Comparison of ENCODE assay signal across 13 mouse cellular contexts in the genomic region with DNA sequence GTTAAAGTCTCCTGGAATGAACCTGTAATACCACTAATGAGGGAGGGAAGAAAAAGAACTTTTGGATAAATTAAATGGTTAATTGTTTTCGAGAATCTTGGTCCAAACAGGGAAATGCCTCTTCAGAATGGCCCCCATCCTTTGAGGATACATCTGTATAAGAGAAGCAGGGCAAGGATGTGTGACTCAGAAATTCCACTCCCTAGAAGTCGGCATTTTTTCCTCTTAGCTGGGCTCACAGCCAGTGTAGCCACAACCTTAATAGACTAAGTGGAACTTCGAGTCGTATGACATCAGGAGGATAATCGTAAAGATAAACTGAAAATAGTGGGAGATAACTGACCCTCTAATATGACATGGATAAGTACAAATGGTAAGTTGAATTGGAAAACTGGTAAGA. TPM values are rescaled to one million over a fixed set of nuclear protein-coding genes. Genes with fewer than 3 reads are reported as not detected.
A peak's percentile ranks its signal among the peaks of the same experiment; 100 is the strongest.
DNase-seq lines count a peak whose midpoint lies in the region; TF ChIP-seq lines count a peak whose summit lies in the region.
"Had no signal": no experiment of that assay in that cellular context is flagged by ENCODE, and none has a peak within 500 bp of the region (broad histone marks: within the 10 kb centered on the region; RNA-seq: fewer than 3 reads in every experiment).

No protein-coding gene starts in this region.

- no peaks in the 10 kb centered on the region for H3K79me3 ChIP-seq in C2C12 (ENCODE audit: low read depth)

- TF ChIP-seq CTCF in C2C12 (IDR thresholded peaks at IDR 0.05; ENCODE audit: control insufficient read depth, insufficient read depth, insufficient read length), result no peak
- no peak for TF ChIP-seq CTCF in left cerebral cortex, adult 2 months (IDR thresholded peaks at IDR 0.05)

- no peaks in the 10 kb centered on the region for H3K27me3 ChIP-seq in C2C12 (ENCODE audit: control insufficient read depth, insufficient read depth, insufficient read length)
- H3K27me3 ChIP-seq: lung, embryonic 15.5 days had no signal

- intact Hi-C loops in left cerebral cortex, adult 2 months (cut with DNase I), result no loop called here

- no peak overlapping the region for H3K4me3 ChIP-seq in C2C12 (ENCODE audit: insufficient read depth, poor library complexity, severe bottlenecking)
- H3K4me3 ChIP-seq in left cerebral cortex, adult 2 months, result no peak overlapping the region
- H3K4me3 ChIP-seq: lung, embryonic 15.5 days had no signal

- H3K27ac ChIP-seq in left cerebral cortex, adult 2 months, result no peak overlapping the region
- H3K27ac ChIP-seq: hindbrain, embryonic 14.5 days; lung, embryonic 15.5 days had no signal

- no peaks in the 10 kb centered on the region for H3K36me3 ChIP-seq in C2C12 (ENCODE audit: control insufficient read depth, insufficient read depth)
- H3K36me3 ChIP-seq: lung, embryonic 15.5 days had no signal

- no peak overlapping the region for H3ac ChIP-seq in C2C12 (ENCODE audit: control insufficient read depth, insufficient read length, low read depth)

- peak; percentile 65 for DNase-seq in adrenal gland, adult 2 months
- DNase-seq in adrenal gland, adult 18-20 months (ENCODE audit: low spot score in 2 of 2), result no peak
- peak; percentile 47 for DNase-seq in gastrocnemius, postnatal 25 days
- DNase-seq in kidney, postnatal 25 days, result peak; percentile 43 to 51
- no peak for DNase-seq in left cerebral cortex, adult 2 months (ENCODE audit: extremely low spot score in 1 of 2, low spot score in 2 of 2)
- DNase-seq in right cerebral cortex, postnatal 10 days (ENCODE audit: low spot score in 2 of 2), result no peak
- DNase-seq in spleen, postnatal 36 days (ENCODE audit: low spot score in 2 of 2), result no peak
- DNase-seq: B cell, adult 2 months; cerebellum, postnatal 25 days; layer of hippocampus, postnatal 36 days had no signal

- no peaks in the 10 kb centered on the region for H3K79me2 ChIP-seq in C2C12 (ENCODE audit: control insufficient read depth, insufficient read depth)

TF ChIP-seq in C2C12, 6 proteins besides CTCF, POLR2A, EP300 and RAD21:
- TF ChIP-seq CEBPB (IDR thresholded peaks at IDR 0.05; ENCODE audit: low read depth) (no peak), FOSL1 (IDR thresholded peaks at IDR 0.05; ENCODE audit: insufficient read depth, low read length, poor library complexity, severe bottlenecking) (peak; percentile 59)
TF ChIP-seq in C2C12: peak in this region for 1.

RNA-seq across cellular contexts. Expression of a gene that starts 56.1 kb away (rescaled TPM):
- total RNA-seq in adrenal gland, adult 2 months (2021), result 10 to 100 TPM; 36.8 to 46.4 TPM
- polyA plus RNA-seq in adrenal gland, adult 2 months (2012; rRNA removed), result 36.4 and 42.9 TPM in 2 replicates
- total RNA-seq in adrenal gland, adult 18-20 months (2021), result 10 to 100 TPM; 24.5 to 87.0 TPM
- polyA plus RNA-seq in C2C12 (2012; fragmentation: generic; extraction: Trizol), result 3.4 TPM
- total RNA-seq in gastrocnemius, postnatal 25 days (2021), result 10 to 100 TPM; 20.2 to 30.4 TPM
- total RNA-seq in left cerebral cortex, adult 2 months (2021), result 10 to 100 TPM; 32.5 to 33.9 TPM

Comparison
In these comparisons a context has a peak if more than half of its experiments do, and no peak if none do; other contexts are left out.
1. DNase-seq: peak in adrenal gland, adult 2 months (single experiment), gastrocnemius, postnatal 25 days (single experiment) and kidney, postnatal 25 days (2 of 2); none in adrenal gland, adult 18-20 months (0 of 2), left cerebral cortex, adult 2 months (0 of 2), right cerebral cortex, postnatal 10 days (0 of 2) and spleen, postnatal 36 days (0 of 2).